Mouse (Mus musculus) heart, postnatal 0 days (tissue): ENCODE measurements around the gene Ccdc88c. TPM values are rescaled to one million over a fixed set of nuclear protein-coding genes. Genes with fewer than 3 reads are reported as not detected.

ENCODE experiments used
- ATAC-seq: fragments of 200-750 bp; cut with Nextera tagmentation; 2 replicates; pipeline ENCODE4 v1.8.0; 2017; ENCODE audit warnings: low read depth, moderate number of reproducible peaks, moderate library complexity; ENCODE audit not compliant: insufficient read depth
- DNase-seq: peaks from one replicate; pipeline ENCODE4 v3.0.0-alpha.2; 2016; ENCODE audit warnings: low spot score
- H3K27ac ChIP-seq: fragments of 300-500 bp; sonication (generic); 2 replicates; pipeline ENCODE4 v1.5.1; 2014; ENCODE audit warnings: low read depth, mild to moderate bottlenecking
- H3K27me3 ChIP-seq: fragments of 300-500 bp; sonication (generic); 2 replicates; pipeline ENCODE4 v1.6.1; 2014; ENCODE audit warnings: low read length, mixed read lengths; ENCODE audit not compliant: control insufficient read depth, insufficient read depth
- H3K36me3 ChIP-seq: fragments of 300-500 bp; sonication (generic); replicated peaks from 2 replicates; pipeline ENCODE4 v1.6.1; 2014; ENCODE audit warnings: low read length, mixed read lengths; ENCODE audit not compliant: control insufficient read depth, insufficient read depth
- H3K4me1 ChIP-seq: fragments of 300-500 bp; sonication (generic); 2 replicates; pipeline ENCODE4 v1.6.1; 2014; ENCODE audit warnings: antibody characterized with exemption; ENCODE audit not compliant: control insufficient read depth, insufficient read depth
- H3K4me2 ChIP-seq: fragments of 300-500 bp; sonication (generic); 2 replicates; pipeline ENCODE4 v1.6.1; 2014; ENCODE audit warnings: low read depth, mild to moderate bottlenecking, low read length, moderate library complexity
- H3K4me3 ChIP-seq: fragments of 300-500 bp; sonication (generic); 2 replicates; pipeline ENCODE4 v1.5.1; 2014; ENCODE audit warnings: low read depth, low read length
- H3K9ac ChIP-seq: fragments of 300-500 bp; sonication (generic); replicated peaks from 2 replicates; pipeline ENCODE4 v1.6.1; 2014; ENCODE audit warnings: low read depth, low read length, mixed read lengths
- H3K9me3 ChIP-seq: fragments of 300-500 bp; sonication (generic); replicated peaks from 2 replicates; pipeline ENCODE4 v1.6.1; 2016; ENCODE audit warnings: low read length; ENCODE audit not compliant: control insufficient read depth
- CTCF ChIP-seq: IDR thresholded peaks from 2 replicates; pipeline ENCODE4 v1.5.1; 2016; ENCODE audit warnings: antibody characterized with exemption, control low read depth, low read depth
- EP300 ChIP-seq: IDR thresholded peaks from 2 replicates; pipeline ENCODE4 v1.6.1; 2016; ENCODE audit warnings: antibody characterized with exemption, low read depth
- WGBS: fragments of 180-500 bp; shearing (Covaris S2); extraction: QIAGEN DNeasy Blood & Tissue Kit; methylation state at CpG from one replicate; pipeline ENCODE4 v1.1.7; 2014; 5-methylcytosine and 5-hydroxymethylcytosine counted together
- polyA plus RNA-seq: library from polyadenylated mRNA; unstranded; fragments of >200 nt; fragmentation: Nextera tagmentation; extraction: Ambion mirVana; gene quantifications from 2 replicates; pipeline ENCODE4 v1.2.1, GENCODE M21; 2015
- total RNA-seq: library from RNA; depleted of rRNA; stranded (reverse); fragments of >200 nt; gene quantifications from 2 replicates; pipeline ENCODE4 v1.2.3, GENCODE M21; 2014; ENCODE audit warnings: low replicate concordance; rRNA removed

Gene Ccdc88c
- total RNA-seq: 4.7 and 6.5 TPM in 2 replicates
- polyA plus RNA-seq: 1.2 and 1.6 TPM in 2 replicates

GRCm38 (mm10) chr12:101028954-101029731 is at the start of gene Ccdc88c:
Gene Ccdc88c, minus strand, starts transcription at chr12:101029056.
- Histone ChIP-seq H3K9ac (peak within 1 kb of the TSS; percentile 41), H3K9me3 (no peaks in the 10 kb centered on the region), H3K36me3 (no peaks in the 10 kb centered on the region), H3K27ac (peak within 1 kb of the TSS; percentile 33), H3K4me3 (peak within 1 kb of the TSS; percentile 58), H3K4me1 (no peaks in the 10 kb centered on the region), H3K27me3 (peaks cover 18% of the 10 kb centered on the region), H3K4me2 (peak within 1 kb of the TSS; percentile 97)
- TF ChIP-seq EP300: no peak
- TF ChIP-seq CTCF: peak; percentile 64
- WGBS: under 1% methylated on average over 45 of the region's 56 CpGs
- ATAC-seq: peak; percentile 89
- DNase-seq: peak; percentile 70

GRCm38 (mm10) chr12:101077955-101078354 is 49.1 kb upstream of the Ccdc88c start:
- Histone ChIP-seq H3K36me3 (peaks cover 5% of the 10 kb centered on the region; the same call in 1 of the 2 replicates), H3K27me3 (no peaks in the 10 kb centered on the region), H3K9ac (no peak overlapping the region), H3K4me2 (no peak overlapping the region), H3K4me1 (peaks cover 32% of the 10 kb centered on the region), H3K4me3 (no peak overlapping the region), H3K27ac (no peak overlapping the region), H3K9me3 (no peaks in the 10 kb centered on the region)
- TF ChIP-seq CTCF: no peak
- TF ChIP-seq EP300: no peak
- no peak for DNase-seq
- no peak for ATAC-seq

GRCm38 (mm10) chr12:101075433-101075832 is 46.6 kb upstream of the Ccdc88c start:
- H3K4me2 ChIP-seq: no peak overlapping the region
- DNase-seq: no peak
- H3K9me3 ChIP-seq: no peaks in the 10 kb centered on the region
- no peaks in the 10 kb centered on the region for H3K27me3 ChIP-seq
- no peak for ATAC-seq
- WGBS: 73% methylated on average over 3 of the region's 3 CpGs
- no peak overlapping the region for H3K4me3 ChIP-seq
- no peak for TF ChIP-seq EP300
- no peak for TF ChIP-seq CTCF
- H3K27ac ChIP-seq: no peak overlapping the region
- peaks cover 3% of the 10 kb centered on the region; the same call in 1 of the 2 replicates for H3K36me3 ChIP-seq
- 0 out of 2 replicates have a peak, but pooled peaks cover 17% of the 10 kb centered on the region for H3K4me1 ChIP-seq
- H3K9ac ChIP-seq: no peak overlapping the region

- no peaks in the 10 kb centered on the region for H3K27me3 ChIP-seq
- H3K4me1 ChIP-seq: peaks cover 19% of the 10 kb centered on the region; the same call in 1 of the 2 replicates
- no peak overlapping the region for H3K4me3 ChIP-seq
- H3K27ac ChIP-seq: no peak overlapping the region
- DNase-seq: no peak
- H3K4me2 ChIP-seq: no peak overlapping the region
- no peaks in the 10 kb centered on the region; the same call in 1 of the 2 replicates for H3K36me3 ChIP-seq
- WGBS: 76% methylated on average over 4 of the region's 4 CpGs
- no peak overlapping the region for H3K9ac ChIP-seq
- TF ChIP-seq EP300: no peak
- no peak for TF ChIP-seq CTCF
- ATAC-seq: no peak
- no peaks in the 10 kb centered on the region for H3K9me3 ChIP-seq
Measured at GRCm38 (mm10) chr12:101074821-101075429, 46.1 kb upstream of the Ccdc88c start.

- Histone ChIP-seq H3K27me3 (no peaks in the 10 kb centered on the region), H3K4me1 (peaks cover 5% of the 10 kb centered on the region; the same call in 1 of the 2 replicates), H3K9me3 (no peaks in the 10 kb centered on the region), H3K27ac (no peak overlapping the region), H3K4me2 (no peak overlapping the region), H3K9ac (no peak overlapping the region), H3K36me3 (peaks cover 10% of the 10 kb centered on the region; the same call in 1 of the 2 replicates), H3K4me3 (no peak overlapping the region)
- no peak for TF ChIP-seq EP300
- TF ChIP-seq CTCF: no peak
- DNase-seq (no peak), ATAC-seq (no peak)
- WGBS: 29% methylated on average over 1 of the region's 1 CpGs
Measured at GRCm38 (mm10) chr12:101069813-101070212, 41.0 kb upstream of the Ccdc88c start.
